Mouse (Mus musculus) Patski (cell line): ENCODE measurements at regions not wholly inside any gene's neighbourhood (a gene's known extent, or its start where the extent isn't known, plus 50 kb on each side); places are given as distances from the start of the nearest gene placed in this dataset.

Experiments used
- ATAC-seq: fragments of 100-300 bp; one replicate; pipeline ENCODE4 v1.8.0; 2021
- CTCF ChIA-PET: fragments of 350-600 bp; sonication (Branson Sonifier 250); formaldehyde crosslinking; loops from one replicate; lab custom pipeline; 2022; ENCODE audit warnings: inconsistent platforms; lab: Charles Lee
- POLR2A ChIA-PET: fragments of 350-600 bp; sonication (Branson Sonifier 250); formaldehyde crosslinking; loops from one replicate; lab custom pipeline; 2022; ENCODE audit warnings: antibody characterized with exemption, inconsistent platforms; lab: Charles Lee
- DNase-seq: peaks from one replicate; pipeline ENCODE4 v3.0.0-alpha.2; 2011; ENCODE audit warnings: low read depth, low spot score
- H3K27me3 ChIP-seq: fragments of 371-371 bp; one replicate; pipeline ENCODE4 v1.5.1; 2021
- CTCF ChIP-seq: fragments of 100-300 bp; IDR thresholded peaks from one replicate; pipeline ENCODE4 v1.5.1; 2021
- in situ Hi-C: fragments of 300-500 bp; cut with MboI; formaldehyde crosslinking; loops from 3 replicates; pipeline ENCODE4 v1.11.1; 2018; ENCODE audit warnings: low pct_unique_long_range_greater_than_20kb, mixed read lengths

GRCm38 (mm10) chr4:90437375-90438190, 219.0 kb downstream of the Zfp352 start:
- in situ Hi-C loops = no loop called here
- ChIA-PET POLR2A (no interaction called here), CTCF (no interaction called here)
- no peaks in the 10 kb centered on the region for H3K27me3 ChIP-seq
- no peak for TF ChIP-seq CTCF
- ATAC-seq (no peak), DNase-seq (no peak)

- in situ Hi-C loops = no loop called here
- POLR2A ChIA-PET = no interaction called here
- H3K27me3 ChIP-seq = no peaks in the 10 kb centered on the region
- no peak for ATAC-seq
- CTCF ChIA-PET = no interaction called here
- TF ChIP-seq CTCF = no peak
- DNase-seq = no peak
Observed at GRCm38 (mm10) chr4:90438191-90438922, 219.7 kb downstream of the Zfp352 start.

- ATAC-seq = no peak
- ChIA-PET CTCF (no interaction called here), POLR2A (no interaction called here)
- no peak for DNase-seq
- H3K27me3 ChIP-seq = no peaks in the 10 kb centered on the region
- no peak for TF ChIP-seq CTCF
- in situ Hi-C loops = no loop called here
Observed at GRCm38 (mm10) chr4:90445268-90445667, 226.6 kb downstream of the Zfp352 start.

GRCm38 (mm10) chr4:90452576-90452975, 234.0 kb downstream of the Zfp352 start:
- in situ Hi-C loops = no loop called here
- ATAC-seq (no peak), DNase-seq (no peak)
- ChIA-PET POLR2A (no interaction called here), CTCF (no interaction called here)
- no peaks in the 10 kb centered on the region for H3K27me3 ChIP-seq
- TF ChIP-seq CTCF = no peak

- TF ChIP-seq CTCF = no peak
- in situ Hi-C loops = no loop called here
- no peak for ATAC-seq
- DNase-seq = no peak
- no peaks in the 10 kb centered on the region for H3K27me3 ChIP-seq
- CTCF ChIA-PET = no interaction called here
- POLR2A ChIA-PET = no interaction called here
Observed at GRCm38 (mm10) chr4:90453029-90453428, 234.4 kb downstream of the Zfp352 start.

- no peak for DNase-seq
- in situ Hi-C loops = loop anchor here (25.0 kb wide), 1 partner anchor 1660 kb away; the partner anchor contains the start of genes Ifna4, Ifna5 and Ifna6
- POLR2A ChIA-PET = no interaction called here
- no peak for TF ChIP-seq CTCF
- no peak for ATAC-seq
- H3K27me3 ChIP-seq = no peaks in the 10 kb centered on the region
- CTCF ChIA-PET = no interaction called here
Observed at GRCm38 (mm10) chr4:90496891-90497610, 278.4 kb downstream of the Zfp352 start.
